Mouse (Mus musculus) ES-E14 (cell line): Measurements from ENCODE around the gene Klk1b4. TPM values are rescaled to one million over a fixed set of nuclear protein-coding genes. Genes with fewer than 3 reads are reported as not detected.

Experiments
- DNase-seq: peaks from one replicate; pipeline ENCODE4 v3.0.0-alpha.2; 2013; ENCODE audit warnings: low read depth, low spot score
- H3K27ac ChIP-seq: 2 replicates; pipeline ENCODE4 v1.5.1; 2012; ENCODE audit warnings: low read depth, mild to moderate bottlenecking, low read length, moderate library complexity, mixed read lengths; ENCODE audit not compliant: poor library complexity, insufficient read depth, severe bottlenecking
- H3K36me3 ChIP-seq: 2 replicates; pipeline ENCODE4 v1.6.1; 2012; ENCODE audit warnings: mild to moderate bottlenecking, low read length, moderate library complexity, mixed read lengths; ENCODE audit not compliant: control insufficient read depth, poor library complexity, insufficient read depth, severe bottlenecking
- H3K4me1 ChIP-seq, 2 experiments: fragments of 150-350 bp in 1 of 2; sonication (generic) in 1 of 2; 2 replicates each; pipeline ENCODE4 v1.6.1; 2012; ENCODE audit warnings: low read length in 2 of 2, mild to moderate bottlenecking in 1 of 2, mixed read lengths in 1 of 2; ENCODE audit not compliant: control insufficient read depth in 2 of 2, insufficient read depth in 2 of 2, poor library complexity in 1 of 2
- H3K4me3 ChIP-seq, 2 experiments: fragments of 150-350 bp in 1 of 2; sonication (generic) in 1 of 2; 2 replicates each; pipeline ENCODE4 v1.5.1; 2012; ENCODE audit warnings: low read length in 2 of 2, low read depth in 1 of 2, mild to moderate bottlenecking in 1 of 2, mixed read lengths in 1 of 2; ENCODE audit not compliant: insufficient read depth in 1 of 2, poor library complexity in 1 of 2, severe bottlenecking in 1 of 2
- H3K9ac ChIP-seq: 2 replicates; pipeline ENCODE4 v1.6.1; 2012; ENCODE audit warnings: low read depth, mild to moderate bottlenecking, low read length, mixed read lengths; ENCODE audit not compliant: poor library complexity, insufficient read depth, severe bottlenecking
- H3K9me3 ChIP-seq: fragments of 150-350 bp; sonication (generic); 2 replicates; pipeline ENCODE4 v1.6.1; 2012; ENCODE audit warnings: low read depth, mild to moderate bottlenecking, low read length; ENCODE audit not compliant: control insufficient read depth, insufficient read depth
- CHD2 ChIP-seq: IDR thresholded peaks from 2 replicates; pipeline ENCODE4 v1.6.1; 2014; ENCODE audit warnings: mild to moderate bottlenecking, low read depth, low read length, inconsistent platforms
- HCFC1 ChIP-seq: IDR thresholded peaks from 2 replicates; pipeline ENCODE4 v1.6.1; 2012; ENCODE audit warnings: low read length, inconsistent platforms, borderline replicate concordance; ENCODE audit not compliant: insufficient read depth
- MAFK ChIP-seq: IDR thresholded peaks from 2 replicates; pipeline ENCODE4 v1.6.1; 2014; ENCODE audit warnings: mild to moderate bottlenecking, low read depth, low read length, inconsistent platforms; ENCODE audit not compliant: insufficient read depth
- ZC3H11A ChIP-seq: IDR thresholded peaks from 2 replicates; pipeline ENCODE4 v1.6.1; 2012; ENCODE audit warnings: low read depth, mild to moderate bottlenecking, inconsistent platforms, low read length, borderline replicate concordance
- ZNF384 ChIP-seq: IDR thresholded peaks from 2 replicates; pipeline ENCODE4 v1.6.1; 2012; ENCODE audit warnings: low read depth, low read length, inconsistent platforms
- in situ Hi-C, 2 experiments: fragments of 600-800 bp; cut with MboI; formaldehyde crosslinking; loops; one replicate each; pipeline ENCODE4 v1.15.1; 2025; ENCODE audit warnings: low sequenced_read_pairs in 2 of 2, inconsistent platforms in 1 of 2; ENCODE audit not compliant: unreplicated experiment in 2 of 2
- total RNA-seq: library from RNA; depleted of rRNA; stranded (reverse); fragments of 300-350 nt; gene quantifications from 2 replicates; pipeline ENCODE4 v1.2.3, GENCODE M21; 2012

The Klk1b4 gene
- total RNA-seq, 1 experiment: not detected

GRCm38 (mm10) chr7:44253023-44253616, 45.9 kb downstream of the Klk1b4 start:
- Histone ChIP-seq H3K4me3 (no peak overlapping the region), H3K9ac (no peak overlapping the region), H3K9me3 (no peaks in the 10 kb centered on the region), H3K36me3 (peaks cover 38% of the 10 kb centered on the region), H3K27ac (no peak overlapping the region), H3K4me1 (peaks cover 0 to 14% of the 10 kb centered on the region in 2 experiments; a peak in 1 of 4 replicates)
- in situ Hi-C loops: loop anchor here in 1 of 2 experiments (25.0 kb wide), 1 partner anchor 184 kb away; the partner anchor contains the start of gene Lrrc4b
- TF ChIP-seq MAFK (no peak), ZNF384 (no peak)
- DNase-seq: no peak

- in situ Hi-C loops: loop anchor here in 1 of 2 experiments (5.0 to 25.0 kb wide), 2 partner anchors 48 to 182 kb away; partner anchors contain the start of genes Klk1b4 and Lrrc4b
- no peak for DNase-seq
- H3K36me3 ChIP-seq: peaks cover 22% of the 10 kb centered on the region
- H3K9ac ChIP-seq: no peak overlapping the region
- no peak overlapping the region for H3K4me3 ChIP-seq
- no peaks in the 10 kb centered on the region for H3K9me3 ChIP-seq
- H3K27ac ChIP-seq: no peak overlapping the region
- H3K4me1 ChIP-seq: peaks cover 0 to 12% of the 10 kb centered on the region in 2 experiments; a peak in 1 of 4 replicates
- no peak for TF ChIP-seq ZNF384
- no peak for TF ChIP-seq MAFK
- TF ChIP-seq ZC3H11A: no peak
- no peak for TF ChIP-seq CHD2
- no peak for TF ChIP-seq HCFC1
Observed at GRCm38 (mm10) chr7:44254930-44255329, 47.7 kb downstream of the Klk1b4 start.

- H3K9ac ChIP-seq: no peak within 1 kb of the TSS
- H3K9me3 ChIP-seq: no peaks in the 10 kb centered on the region
- H3K27ac ChIP-seq: no peak within 1 kb of the TSS
- H3K36me3 ChIP-seq: peaks cover 4% of the 10 kb centered on the region; the same call in 1 of the 2 replicates
- TF ChIP-seq HCFC1 (no peak), MAFK (no peak), ZNF384 (no peak), CHD2 (no peak), ZC3H11A (no peak)
- in situ Hi-C loops: loop anchor here in 1 of 2 experiments (5.0 to 25.0 kb wide), 2 partner anchors 50 to 180 kb away; partner anchors contain the start of genes Klk1b4 and Lrrc4b
- DNase-seq: no peak
- no peak within 1 kb of the TSS for H3K4me3 ChIP-seq
- H3K4me1 ChIP-seq: peaks cover 0 to 13% of the 10 kb centered on the region in 2 experiments; a peak in 1 of 4 replicates
Observed at GRCm38 (mm10) chr7:44257278-44257677, 50.0 kb downstream of the Klk1b4 start, which contains the start of gene Acp4. Gene Acp4 (minus strand): TSS chr7:44257378.

DNA sequence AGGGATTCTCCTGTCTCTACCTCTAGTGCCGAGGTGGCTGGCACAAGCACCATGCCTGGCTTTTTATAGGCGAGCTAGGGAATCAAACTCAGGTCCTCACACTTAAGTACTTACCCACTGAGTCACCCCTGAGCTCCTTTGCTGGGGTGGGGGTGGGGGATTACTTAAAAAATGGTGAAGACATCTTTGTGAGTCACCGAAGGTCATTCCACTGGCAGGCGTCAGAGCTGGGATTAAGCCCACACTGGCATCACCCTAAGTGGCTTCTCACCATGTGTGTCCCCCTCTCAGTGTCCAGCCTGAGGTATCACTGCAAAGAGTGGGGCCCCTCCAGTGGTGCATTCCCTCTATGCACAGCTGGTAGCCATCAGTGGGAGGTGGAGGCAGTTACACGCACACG, 53.2 kb downstream of the Klk1b4 start:
- TF ChIP-seq MAFK: no peak
- no peak for TF ChIP-seq ZNF384
- TF ChIP-seq CHD2: no peak

More for the DNA sequence above, 53.2 kb downstream of the Klk1b4 start:
- Histone ChIP-seq H3K9me3 (no peaks in the 10 kb centered on the region), H3K36me3 (no peaks in the 10 kb centered on the region), H3K4me3 (no peak overlapping the region), H3K27ac (no peak overlapping the region), H3K9ac (no peak overlapping the region), H3K4me1 (peaks cover 0 to 9% of the 10 kb centered on the region in 2 experiments; a peak in 1 of 4 replicates)
- in situ Hi-C loops: loop anchor here (10.0 to 25.0 kb wide), 4 partner anchors 54 to 177 kb away; partner anchors contain the start of genes Lrrc4b (in 1 of the 2) and Shank1 (in 1 of the 2)
- no peak for DNase-seq
